Mouse (Mus musculus): ENCODE results near the gene E130218I03Rik.

The E130218I03Rik gene

GRCm38 (mm10) chr4:134251241-134252130 lies 8.0 kb downstream of the E130218I03Rik start:
- peak; percentile 51 for DNase-seq (ENCODE audit: low read depth, low spot score)

GRCm38 (mm10) chr4:134252131-134252910 lies 8.9 kb downstream of the E130218I03Rik start:
- no peak for DNase-seq (ENCODE audit: low read depth, low spot score)

- DNase-seq (ENCODE audit: low read depth, low spot score) = no peak
These were observed 9.7 kb downstream of the E130218I03Rik start for GRCm38 (mm10) chr4:134252911-134253721.

GRCm38 (mm10) chr4:134253722-134254324 lies 10.4 kb downstream of the E130218I03Rik start, which contains the start of gene Grrp1:
Gene Grrp1, minus strand, starts transcription at chr4:134254106.
- DNase-seq (ENCODE audit: low read depth, low spot score) = no peak

GRCm38 (mm10) chr4:134254835-134255234 lies 11.4 kb downstream of the E130218I03Rik start:
- no peak for DNase-seq (ENCODE audit: low read depth, low spot score)

- DNase-seq (ENCODE audit: low read depth, low spot score) = no peak
These were observed 12.4 kb downstream of the E130218I03Rik start for GRCm38 (mm10) chr4:134255854-134256253.

- DNase-seq (ENCODE audit: low read depth, low spot score) = no peak
These were observed 13.1 kb downstream of the E130218I03Rik start for GRCm38 (mm10) chr4:134256407-134257197.

- DNase-seq (ENCODE audit: low read depth, low spot score) = no peak
These were observed 13.9 kb downstream of the E130218I03Rik start for GRCm38 (mm10) chr4:134257198-134258009.

- DNase-seq (ENCODE audit: low read depth, low spot score) = no peak
These were observed 14.9 kb downstream of the E130218I03Rik start for GRCm38 (mm10) chr4:134258354-134258753.

- DNase-seq (ENCODE audit: low read depth, low spot score) = peak; percentile 38
These were observed 19.7 kb downstream of the E130218I03Rik start for GRCm38 (mm10) chr4:134263191-134263590.

GRCm38 (mm10) chr4:134265860-134266585 lies 22.6 kb downstream of the E130218I03Rik start:
- no peak for DNase-seq (ENCODE audit: low read depth, low spot score)

GRCm38 (mm10) chr4:134268102-134268655 lies 24.7 kb downstream of the E130218I03Rik start:
- no peak for DNase-seq (ENCODE audit: low read depth, low spot score)

- peak; percentile 43 for DNase-seq (ENCODE audit: low read depth, low spot score)
These were observed 26.2 kb downstream of the E130218I03Rik start for GRCm38 (mm10) chr4:134269622-134270021.

- DNase-seq (ENCODE audit: low read depth, low spot score) = no peak
These were observed 28.5 kb downstream of the E130218I03Rik start for GRCm38 (mm10) chr4:134271979-134272378.

GRCm38 (mm10) chr4:134272731-134273416 lies 29.4 kb downstream of the E130218I03Rik start:
- DNase-seq (ENCODE audit: low read depth, low spot score) = no peak

GRCm38 (mm10) chr4:134273417-134274345 lies 30.2 kb downstream of the E130218I03Rik start:
- DNase-seq (ENCODE audit: low read depth, low spot score) = peak; percentile 93

GRCm38 (mm10) chr4:134284942-134285341 lies 41.5 kb downstream of the E130218I03Rik start:
- DNase-seq (ENCODE audit: low read depth, low spot score) = no peak

All from CD4-positive helper T cell, adult 2 months (primary cell).